Mouse (Mus musculus) induced T-regulatory cell, adult 2 months (primary cell): ENCODE data around the gene Nrde2.
A peak's percentile ranks its signal among the peaks of the same experiment; 100 is the strongest.
"Not testable (repeated sequence)": the region's sequence is repeated elsewhere in the genome, so short reads cannot be mapped to it uniquely, and the experiment has no call there.

Source experiments
- DNase-seq: peaks from one replicate; pipeline ENCODE4 v3.0.0-alpha.2; 2012; ENCODE audit warnings: low read depth

Gene Nrde2

DNA sequence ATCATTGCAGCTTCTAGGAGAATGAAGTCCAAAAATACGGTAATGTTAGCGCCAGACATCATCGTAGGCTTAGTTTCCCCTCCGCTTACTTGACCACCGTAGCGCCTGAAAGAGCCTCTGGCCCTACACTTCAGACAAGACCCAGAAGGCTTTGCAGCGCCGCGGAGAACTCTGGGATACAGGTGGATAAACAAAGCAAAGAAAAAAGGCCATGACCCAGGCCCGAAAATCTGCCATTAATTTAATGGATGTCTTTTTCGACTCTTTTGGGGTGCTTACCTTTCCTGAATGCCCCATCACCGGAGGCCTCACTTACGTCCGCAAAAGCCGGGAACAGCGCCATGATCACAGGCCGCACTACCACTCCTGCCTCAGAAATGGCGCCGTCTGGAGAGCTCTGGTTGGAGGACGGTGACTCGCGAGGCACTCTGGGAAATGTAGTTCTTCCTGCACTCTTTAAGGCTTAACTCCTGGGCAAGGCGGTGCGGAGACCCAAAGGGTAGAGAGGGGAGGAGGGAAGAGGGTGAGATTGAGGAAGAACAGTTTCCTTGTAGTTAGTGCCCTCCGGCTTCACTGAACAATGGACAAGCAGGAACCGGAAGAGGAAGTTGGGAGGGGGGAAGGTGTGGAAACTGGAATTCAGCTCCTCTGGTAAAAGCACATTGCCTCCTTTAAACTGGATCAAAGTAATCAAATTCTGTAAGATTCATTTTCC, at the start of gene Nrde2:
TSS of gene Nrde2 (minus strand) at position 393 of the 715 bp plus-strand sequence.
- DNase-seq: peak; percentile 96

GRCm38 (mm10) chr12:100206926-100207325, 47.5 kb upstream of the Nrde2 start:
- peak; percentile 13 for DNase-seq

DNA sequence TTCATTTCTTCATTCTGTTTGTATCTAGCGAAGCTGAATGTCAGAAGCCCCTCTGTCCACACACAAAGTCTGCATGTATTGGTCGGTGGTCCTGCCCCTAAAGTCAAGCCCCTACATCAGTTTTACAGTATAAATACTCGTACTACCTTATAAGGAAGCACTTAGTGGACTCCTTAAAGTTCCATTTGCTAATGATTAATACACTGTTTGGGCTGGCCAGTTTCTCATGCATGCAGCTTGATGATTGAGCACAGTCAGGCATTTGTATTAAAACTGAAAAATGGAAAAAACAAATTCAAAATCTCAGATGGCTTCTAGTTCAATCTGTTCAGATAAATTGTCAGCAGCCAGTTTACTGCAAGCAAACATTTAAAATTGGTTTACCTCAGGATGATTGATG, 47.1 kb upstream of the Nrde2 start:
- DNase-seq: no peak

- DNase-seq: no peak
Observed at GRCm38 (mm10) chr12:100205156-100205555, 45.7 kb upstream of the Nrde2 start.

DNA sequence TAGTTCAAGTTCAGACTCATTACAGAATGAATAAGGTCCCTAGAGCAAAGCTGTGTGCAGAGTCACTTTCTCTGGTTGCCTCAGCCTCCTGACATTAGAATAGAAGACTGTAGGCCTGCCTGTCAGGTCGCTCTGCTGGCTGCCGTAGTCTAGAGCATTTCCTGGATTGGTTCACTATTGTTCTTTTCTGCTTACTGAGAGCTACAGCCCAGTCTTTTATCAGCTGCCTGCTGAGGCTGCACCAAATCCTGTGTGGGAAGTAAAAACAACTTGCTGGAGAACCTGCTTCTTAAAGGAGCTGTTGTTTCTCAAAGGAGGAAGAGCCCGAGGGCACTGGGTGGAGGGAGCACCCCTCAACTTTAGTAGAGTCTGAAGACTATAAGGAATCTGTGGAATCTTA, 44.3 kb upstream of the Nrde2 start:
- no peak for DNase-seq

DNA sequence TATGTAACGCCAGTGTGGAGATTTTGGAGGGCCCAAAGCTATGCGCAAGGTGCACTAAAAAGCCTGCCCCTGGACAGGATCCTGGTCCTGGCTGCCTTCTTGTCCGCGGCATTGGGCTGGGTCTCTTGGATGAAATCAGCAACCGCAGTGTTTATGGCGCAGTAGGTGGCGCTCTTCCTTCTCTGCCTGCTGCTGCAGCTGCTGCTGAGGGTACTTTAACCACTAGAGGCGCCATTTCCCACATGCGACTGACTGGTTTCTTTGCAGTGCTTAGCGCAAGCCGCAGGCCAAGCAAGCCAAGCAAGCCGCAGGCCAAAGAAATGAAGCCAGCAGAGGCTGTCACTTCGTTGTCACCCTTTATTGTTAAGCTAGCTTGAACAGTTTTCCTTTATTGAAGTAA, 42.4 kb upstream of the Nrde2 start:
- peak; percentile 98 for DNase-seq

DNA sequence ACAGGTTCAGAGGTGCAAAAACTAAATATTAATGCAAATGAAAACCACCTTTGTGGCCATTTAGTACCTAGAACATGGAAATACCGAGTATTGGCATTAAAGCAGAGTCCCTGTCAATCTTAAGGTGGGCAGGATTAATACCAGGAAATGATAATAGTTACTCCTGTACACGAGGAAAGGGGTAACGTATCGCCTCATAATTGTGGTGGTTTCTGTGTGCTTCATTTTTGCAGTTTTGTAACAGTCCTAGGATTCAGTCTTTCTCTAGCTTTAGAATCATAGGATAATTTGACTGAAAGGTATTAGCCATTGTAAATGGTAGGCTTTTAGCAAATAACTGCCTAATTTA, 41.9 kb upstream of the Nrde2 start:
- DNase-seq: no peak

DNA sequence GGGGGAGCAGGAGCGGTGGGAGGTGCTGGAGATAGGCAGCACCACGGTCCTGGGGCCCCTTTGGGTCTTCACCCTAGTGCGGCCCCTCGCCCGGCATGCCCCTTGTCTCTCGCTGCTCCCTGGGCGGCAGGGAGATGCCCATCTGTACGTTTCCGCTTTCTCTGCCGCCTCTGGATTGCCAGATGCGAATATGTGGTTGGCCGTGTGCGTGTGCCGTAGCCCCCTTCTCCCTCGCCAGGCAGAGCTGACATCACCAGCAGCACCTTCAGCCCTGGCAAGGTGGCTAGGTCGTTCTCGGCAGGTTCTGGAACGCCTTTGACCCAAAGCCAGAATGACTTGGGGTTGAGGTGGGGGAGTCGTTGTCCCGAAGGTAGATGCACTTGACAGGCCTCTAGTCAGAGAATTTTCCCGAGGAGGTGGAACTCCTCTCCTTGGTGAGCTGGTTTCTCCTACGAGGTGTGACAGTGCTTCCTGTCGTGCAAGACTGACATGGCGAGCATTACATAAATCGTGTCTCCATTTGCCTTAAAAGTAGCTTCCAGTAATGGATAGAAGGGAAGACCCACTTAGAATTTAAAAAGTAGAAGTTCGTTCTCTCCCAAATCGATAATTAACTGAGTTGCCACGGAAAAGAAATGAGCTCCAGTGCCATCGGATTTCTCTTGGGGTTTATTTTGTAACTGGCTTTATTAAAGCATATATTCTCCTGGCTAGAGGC, 41.4 kb upstream of the Nrde2 start:
- DNase-seq: peak; percentile 63

GRCm38 (mm10) chr12:100199891-100200644, 40.6 kb upstream of the Nrde2 start:
- DNase-seq: peak; percentile 83

- DNase-seq: peak; percentile 95
Observed at GRCm38 (mm10) chr12:100198967-100199660, 39.7 kb upstream of the Nrde2 start, which contains the start of gene Calm1. Calm1 (plus strand) TSS chr12:100199435.

- DNase-seq: no peak
Observed at GRCm38 (mm10) chr12:100196786-100197185, 37.3 kb upstream of the Nrde2 start.

GRCm38 (mm10) chr12:100194181-100194580, 34.7 kb upstream of the Nrde2 start:
- DNase-seq: no peak

DNA sequence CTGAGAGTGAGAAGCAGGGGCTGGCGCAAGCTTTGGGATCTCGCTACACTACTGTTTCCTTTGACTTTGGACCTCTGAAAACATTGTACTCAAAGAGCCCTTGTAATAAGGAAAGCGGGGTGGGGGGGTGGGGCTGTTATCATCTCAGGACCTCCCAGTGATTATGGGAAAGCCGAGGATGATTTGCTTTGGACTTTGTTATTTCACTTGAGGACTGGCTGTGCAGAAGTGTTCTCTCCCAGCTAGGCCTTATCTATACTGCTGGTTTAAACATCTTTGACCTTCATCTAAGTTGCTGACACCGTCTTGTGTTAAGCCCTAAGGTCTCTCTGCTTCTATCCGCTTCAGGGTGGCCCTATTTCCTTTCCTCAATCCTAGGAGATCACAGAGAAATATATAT, 31.3 kb upstream of the Nrde2 start:
- no peak for DNase-seq

DNA sequence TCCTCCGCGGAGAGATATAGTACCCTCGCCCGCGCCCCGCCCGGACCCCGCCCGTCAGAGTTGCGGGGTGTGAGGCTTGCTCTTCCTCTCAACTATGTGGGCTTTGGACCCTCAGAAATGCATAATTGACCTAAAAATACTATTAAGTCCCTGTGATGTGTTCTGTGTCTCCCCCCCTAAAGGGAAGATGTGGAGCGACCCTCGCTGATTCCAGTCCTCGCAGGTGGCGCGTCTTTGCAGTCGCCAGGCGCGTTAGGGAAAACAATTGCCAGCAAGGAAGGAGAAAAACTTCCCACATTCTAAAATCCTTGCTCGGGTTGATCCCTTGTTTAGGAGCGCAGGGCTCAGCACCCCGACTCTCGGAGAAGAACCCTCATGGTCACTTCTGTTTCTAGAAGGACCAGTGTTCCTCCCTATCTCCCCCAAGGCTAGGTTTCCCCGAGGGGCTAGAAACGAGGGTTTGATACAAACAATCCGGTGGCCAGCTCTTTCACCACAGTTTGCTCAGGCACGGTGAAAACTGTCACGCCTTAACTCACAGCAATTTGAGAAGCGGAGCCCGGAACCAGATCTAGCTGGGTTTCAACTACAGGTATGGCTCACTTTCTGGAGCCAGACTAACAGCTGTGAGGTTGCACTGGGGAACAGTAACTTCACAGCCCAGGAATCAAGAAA, 28.4 kb upstream of the Nrde2 start:
- DNase-seq: peak; percentile 70

DNA sequence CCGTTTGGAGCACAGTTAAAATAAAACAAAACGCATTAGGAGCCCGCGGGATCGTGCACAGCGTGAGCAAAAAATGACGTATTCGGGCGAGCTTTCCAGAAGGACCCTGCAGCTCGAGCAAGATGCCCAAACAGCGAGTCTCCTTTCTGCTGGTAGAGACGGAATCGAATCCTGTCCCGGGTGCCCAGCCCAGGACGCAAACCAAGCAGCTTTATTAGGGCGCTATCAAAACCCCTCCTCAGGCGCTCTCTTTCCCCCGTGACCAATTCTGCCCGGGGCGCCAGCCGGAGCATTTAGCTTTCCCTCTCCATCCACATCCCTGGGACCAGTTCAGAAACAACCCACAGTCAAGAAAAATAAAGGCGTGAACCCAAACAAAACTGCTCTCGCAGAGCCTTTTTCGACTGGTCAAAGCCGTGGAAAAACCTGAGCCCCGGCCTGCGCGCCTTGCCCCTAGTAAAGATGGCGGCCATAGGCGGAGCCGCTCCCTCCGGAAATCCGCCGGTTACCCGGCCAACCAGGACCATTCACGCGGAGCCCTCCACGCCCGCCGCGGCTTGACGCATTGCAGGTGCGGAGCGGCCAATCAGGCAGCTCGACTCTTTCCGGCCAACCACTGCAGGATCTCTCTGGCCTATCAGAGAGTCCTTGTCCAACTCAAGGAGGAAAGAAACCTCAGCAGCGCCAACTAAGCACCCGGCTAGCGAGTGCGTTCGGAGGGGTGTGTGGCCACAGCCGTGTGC, 27.7 kb upstream of the Nrde2 start:
- peak; percentile 98 for DNase-seq

DNA sequence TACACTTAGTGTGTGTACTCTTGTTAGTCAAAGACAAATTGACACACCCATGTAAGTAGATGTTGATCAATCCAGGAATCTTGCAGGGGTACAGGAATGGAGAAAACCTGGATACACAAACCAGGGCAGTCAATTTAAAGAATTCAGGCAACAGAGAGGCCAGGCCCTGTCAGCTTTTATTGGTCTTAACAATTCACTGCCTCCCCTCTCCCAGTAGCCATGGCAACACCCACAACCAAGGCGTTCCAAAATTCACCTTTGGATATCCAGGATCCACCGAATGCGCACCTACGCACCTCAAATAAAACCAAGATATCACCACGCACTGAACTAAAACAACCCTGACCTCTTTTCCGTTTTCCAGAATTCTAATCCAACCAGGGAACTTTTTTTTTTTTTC, 26.9 kb upstream of the Nrde2 start:
- no peak for DNase-seq

GRCm38 (mm10) chr12:100185897-100186296, 26.4 kb upstream of the Nrde2 start:
- no peak for DNase-seq

- not testable (repeated sequence) for DNase-seq
Observed at GRCm38 (mm10) chr12:100184976-100185375, 25.5 kb upstream of the Nrde2 start.

DNA sequence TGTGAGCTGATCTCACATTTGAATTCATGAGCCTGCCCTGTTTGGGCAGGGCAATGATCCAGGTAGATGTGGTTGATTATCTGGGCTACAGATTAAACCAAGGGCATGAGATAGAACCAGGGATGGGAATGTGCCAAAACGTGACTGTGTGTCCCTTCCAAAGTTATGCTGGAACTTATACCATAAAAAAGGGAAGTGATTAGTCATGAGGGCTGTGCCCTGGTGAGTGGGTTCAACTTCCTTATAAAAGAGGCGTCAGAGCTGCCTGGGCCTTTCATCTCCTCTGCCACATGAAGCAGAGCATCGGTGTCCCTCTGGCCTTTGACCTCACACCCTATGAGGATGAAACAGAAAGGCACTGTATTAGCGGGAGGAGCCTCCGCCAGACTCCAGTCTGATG, 24.5 kb upstream of the Nrde2 start:
- DNase-seq: no peak

GRCm38 (mm10) chr12:100182676-100183075, 23.2 kb upstream of the Nrde2 start:
- peak; percentile 56 for DNase-seq

DNA sequence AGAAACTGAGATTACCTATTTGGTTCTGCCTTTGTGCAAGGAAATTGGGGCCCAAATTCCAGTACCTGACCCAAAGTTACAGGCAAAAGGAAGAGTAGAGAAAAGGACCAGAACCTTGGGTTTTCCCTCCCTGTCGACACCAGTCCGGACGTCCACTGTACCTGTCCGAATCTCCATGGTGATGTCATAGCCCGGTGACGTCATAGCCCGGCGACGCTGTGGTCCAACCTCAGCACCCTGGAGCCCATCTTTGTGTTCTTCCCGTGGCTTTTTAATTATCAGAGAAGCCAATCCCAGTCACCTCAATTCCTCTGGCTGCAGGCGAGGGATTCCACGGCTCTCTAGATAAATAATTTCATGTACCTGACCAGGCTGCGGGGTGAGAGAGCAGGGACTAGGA, 21.3 kb upstream of the Nrde2 start:
- no peak for DNase-seq
